Mouse (Mus musculus): Measurements from ENCODE around the gene Epn2.
"Not testable (repeated sequence)": the region's sequence is repeated elsewhere in the genome, so short reads cannot be mapped to it uniquely, and the experiment has no call there.

The Epn2 gene

GRCm38 (mm10) chr11:61592061-61592460, 12.6 kb upstream of the Epn2 start:
- no peak for DNase-seq (ENCODE audit: low read depth, low spot score)

DNA sequence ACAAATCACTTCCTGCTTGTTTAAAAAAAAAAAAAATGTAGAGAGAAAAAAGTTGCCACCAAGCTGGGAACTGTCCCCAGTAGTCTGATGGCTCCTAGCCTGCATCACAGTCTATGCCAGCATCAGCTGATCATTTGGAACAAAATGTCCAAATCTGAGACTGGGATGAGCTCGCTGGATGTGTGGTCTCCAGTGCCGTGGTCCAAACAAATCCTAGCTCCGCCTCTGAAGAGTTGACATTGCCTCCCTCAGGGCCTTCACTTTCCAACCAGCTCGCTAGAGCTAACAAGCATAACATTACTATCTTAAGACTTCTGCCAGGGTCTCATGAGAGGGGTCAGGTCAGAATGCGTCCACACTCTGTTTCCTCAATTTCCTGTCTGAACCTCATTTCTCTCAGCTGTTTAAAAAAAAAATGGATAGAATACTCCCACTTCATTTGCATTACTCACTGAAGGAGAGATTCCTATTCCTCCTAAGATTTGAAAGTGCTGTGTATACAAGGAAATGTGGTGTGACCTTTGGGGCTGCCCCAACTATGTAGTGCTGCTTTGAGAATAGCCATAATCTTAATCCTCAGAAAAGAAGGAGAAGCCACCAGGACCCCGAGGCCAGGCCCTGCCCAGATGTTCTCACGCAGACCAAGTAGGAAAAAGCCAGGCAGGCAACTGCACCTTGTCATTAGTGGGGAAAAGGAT, 11.2 kb upstream of the Epn2 start:
- no peak for DNase-seq (ENCODE audit: low read depth, low spot score)

DNA sequence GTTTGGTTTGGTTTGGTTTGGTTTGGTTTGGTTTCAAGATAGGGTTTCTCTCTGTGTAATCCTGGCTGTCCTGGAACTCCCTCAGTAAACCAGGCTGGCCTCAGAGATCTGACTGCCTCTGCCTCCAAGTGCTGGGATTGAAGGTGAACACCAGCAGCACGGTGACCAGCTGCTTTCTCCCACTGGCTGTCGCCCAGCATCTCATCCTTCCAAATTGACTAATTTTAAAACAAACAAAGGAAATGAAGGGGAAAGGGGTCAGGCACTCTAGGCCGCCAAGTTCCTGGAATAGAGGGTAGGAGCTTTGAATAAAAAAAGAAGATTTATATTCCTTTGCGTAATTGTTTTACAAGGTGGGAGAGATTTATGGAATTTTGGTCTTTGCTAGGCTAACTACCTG, 5.9 kb upstream of the Epn2 start:
- no peak for DNase-seq (ENCODE audit: low read depth, low spot score)

GRCm38 (mm10) chr11:61584830-61585229, 5.3 kb upstream of the Epn2 start:
- no peak for DNase-seq (ENCODE audit: low read depth, low spot score)

DNA sequence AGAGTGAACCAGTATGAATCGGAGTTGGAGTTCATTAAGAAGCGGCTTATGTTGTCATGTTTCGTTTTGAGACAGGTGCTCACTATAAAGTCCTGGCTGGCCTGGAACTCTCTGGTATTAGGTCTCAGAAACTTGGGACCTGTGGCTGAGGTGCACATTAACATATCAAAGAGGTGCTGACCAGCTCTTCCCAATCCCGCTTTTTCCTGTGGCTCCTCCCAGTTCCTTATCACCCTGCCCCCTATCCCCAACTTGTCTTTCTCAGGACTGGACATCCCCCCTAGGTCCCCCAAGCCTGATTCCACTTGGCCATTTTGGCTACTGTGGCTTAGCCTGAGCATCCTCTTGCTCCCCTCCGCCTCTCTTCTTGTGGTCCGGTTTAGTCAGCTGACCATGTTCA, 4.6 kb upstream of the Epn2 start:
- DNase-seq (ENCODE audit: low read depth, low spot score), result no peak

GRCm38 (mm10) chr11:61582808-61583207, 3.3 kb upstream of the Epn2 start:
- DNase-seq (ENCODE audit: low read depth, low spot score), result not testable (repeated sequence)

DNA sequence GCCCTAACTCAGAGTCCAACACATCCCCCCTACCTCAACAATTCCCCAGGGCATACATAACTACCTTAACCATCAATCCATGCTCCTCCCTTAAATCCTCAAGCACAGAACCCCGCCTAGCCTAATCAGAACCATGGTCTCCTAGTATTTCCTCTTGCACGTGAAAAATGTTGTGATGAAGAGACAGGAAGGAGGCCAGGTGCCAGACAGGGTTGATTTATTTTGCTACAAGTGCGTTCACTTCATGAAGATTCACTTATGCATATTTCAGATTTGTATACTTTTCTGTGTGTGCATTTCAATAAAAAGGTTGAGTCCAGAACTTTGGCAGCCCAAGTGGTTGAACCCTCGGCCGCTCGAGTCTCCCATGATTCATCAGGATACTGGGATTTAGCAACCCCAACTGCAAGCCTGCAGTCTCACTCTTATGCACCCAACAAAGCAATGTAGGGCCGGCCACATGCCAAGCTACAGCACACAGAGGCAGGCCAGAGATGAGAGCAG, 443 bp upstream of the Epn2 start:
- DNase-seq (ENCODE audit: low read depth, low spot score), result no peak

GRCm38 (mm10) chr11:61578541-61578982, 925 bp downstream of the Epn2 start:
- no peak for DNase-seq (ENCODE audit: low read depth, low spot score)

DNA sequence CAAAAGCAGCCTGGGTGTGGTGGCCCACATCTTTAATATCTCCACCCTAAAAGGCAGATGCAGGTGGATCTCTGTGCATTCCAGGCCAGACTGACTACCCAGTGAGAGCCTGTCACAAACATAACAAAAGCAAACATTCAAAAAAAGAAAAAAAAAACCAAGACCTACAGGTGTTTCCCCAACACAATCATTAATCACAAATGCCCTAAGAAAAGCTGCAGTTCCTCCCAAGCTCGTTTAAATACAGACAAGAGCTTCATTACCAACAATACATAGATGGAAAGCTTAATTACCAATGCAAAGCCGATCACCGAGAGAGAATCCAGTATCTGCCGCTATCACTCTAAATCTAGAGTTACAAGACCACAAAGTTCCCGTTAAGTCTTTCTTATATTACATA, 1.5 kb downstream of the Epn2 start:
- no peak for DNase-seq (ENCODE audit: low read depth, low spot score)

DNA sequence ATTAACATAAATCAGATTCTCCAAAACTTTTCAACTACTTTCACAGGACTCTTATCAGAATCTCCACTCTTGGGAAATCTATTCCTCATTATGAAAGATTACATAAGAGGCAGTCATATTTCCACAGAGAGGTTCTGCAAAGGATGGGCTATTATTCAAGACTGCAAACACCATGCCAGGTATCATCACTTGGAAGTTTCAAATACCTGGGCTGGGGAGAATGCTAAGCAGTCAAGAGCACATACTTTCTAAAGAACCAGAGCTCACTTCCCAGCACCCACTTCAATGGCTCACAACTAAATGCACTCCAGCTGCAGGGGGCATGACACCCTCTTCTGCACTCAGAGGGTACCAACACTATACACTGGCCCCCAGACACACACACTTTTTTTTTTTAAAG, 2.1 kb downstream of the Epn2 start:
- no peak for DNase-seq (ENCODE audit: low read depth, low spot score)

DNA sequence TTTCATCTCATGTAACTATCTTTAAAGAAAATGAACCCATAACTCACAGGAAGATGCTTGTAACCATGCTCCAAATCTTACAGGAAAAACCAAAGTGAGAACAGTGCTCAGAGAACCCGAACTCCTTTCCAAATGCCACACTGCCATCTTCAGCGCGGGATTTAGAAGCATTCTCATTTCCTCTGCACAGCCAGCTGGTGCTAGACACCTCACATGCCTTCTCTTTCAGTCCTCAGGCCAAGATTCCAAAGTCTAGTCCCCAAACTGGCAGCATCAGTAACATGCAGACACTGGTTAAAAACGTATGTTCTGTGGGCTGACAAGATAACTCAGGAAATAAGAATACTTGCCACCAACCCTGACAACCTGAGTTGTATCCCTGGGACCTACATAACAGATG, 6.2 kb downstream of the Epn2 start:
- DNase-seq (ENCODE audit: low read depth, low spot score), result no peak

GRCm38 (mm10) chr11:61571225-61571624, 8.3 kb downstream of the Epn2 start:
- DNase-seq (ENCODE audit: low read depth, low spot score), result no peak

DNA sequence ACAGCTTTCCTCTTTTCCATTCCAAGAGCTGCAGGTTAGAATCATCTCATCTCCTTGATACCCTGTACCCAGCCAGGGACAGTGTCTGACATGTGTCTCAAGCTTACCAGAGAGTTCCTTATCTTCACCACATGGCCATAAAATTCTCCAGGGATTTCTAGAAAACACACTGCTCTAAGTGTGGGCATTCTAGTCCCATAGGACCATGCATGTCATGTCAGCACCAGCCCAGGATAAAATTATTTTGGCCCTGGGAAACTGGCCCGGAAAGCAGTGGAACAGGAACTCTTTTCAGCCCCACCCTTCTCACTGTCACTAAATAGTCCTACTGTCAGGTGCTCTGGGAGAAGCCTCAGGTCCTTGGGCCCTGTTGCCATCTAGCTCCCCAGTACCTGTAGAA, 9.8 kb downstream of the Epn2 start:
- DNase-seq (ENCODE audit: low read depth, low spot score), result no peak

DNA sequence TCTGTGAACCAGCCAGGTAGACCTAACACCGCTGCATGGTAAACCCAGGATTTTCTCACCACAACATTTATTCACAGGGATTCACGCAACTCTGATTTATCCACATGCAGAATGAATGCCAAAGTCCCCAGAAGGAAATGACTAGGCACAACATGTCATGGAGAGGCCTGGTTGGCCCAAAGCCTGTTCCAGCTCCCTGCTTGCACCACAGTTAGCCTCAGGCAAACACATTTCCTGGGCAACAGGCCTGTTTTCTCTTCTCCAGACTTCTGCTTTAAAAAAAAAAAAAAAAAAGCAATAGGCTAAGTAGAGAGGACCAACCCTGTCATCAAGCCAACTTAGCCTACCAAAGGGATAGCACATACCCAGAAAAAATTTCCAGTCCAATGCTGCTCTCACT, 14.9 kb downstream of the Epn2 start:
- no peak for DNase-seq (ENCODE audit: low read depth, low spot score)

- no peak for DNase-seq (ENCODE audit: low read depth, low spot score)
Measured at GRCm38 (mm10) chr11:61563939-61564338, 15.5 kb downstream of the Epn2 start.

GRCm38 (mm10) chr11:61562421-61562820, 17.1 kb downstream of the Epn2 start:
- no peak for DNase-seq (ENCODE audit: low read depth, low spot score)

DNA sequence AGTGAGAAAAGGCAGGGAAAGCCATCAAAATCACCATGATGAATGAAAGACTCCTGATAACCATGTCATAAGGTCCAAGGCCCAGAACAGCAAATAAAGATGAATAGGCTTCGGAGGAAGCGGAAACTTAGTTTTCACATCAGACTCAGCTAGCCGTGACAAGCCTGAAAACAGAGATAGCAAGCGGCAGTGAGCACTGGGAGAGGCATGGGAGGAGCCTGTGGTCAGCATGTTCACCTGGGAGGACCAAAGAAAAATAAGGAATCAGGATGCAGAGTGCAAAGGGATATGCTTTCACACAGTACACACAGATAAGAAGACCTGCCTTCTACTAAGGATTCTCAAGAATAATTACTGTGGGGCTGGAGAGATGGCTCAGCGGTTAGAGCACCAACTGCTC, 19.9 kb downstream of the Epn2 start:
- DNase-seq (ENCODE audit: low read depth, low spot score), result no peak

GRCm38 (mm10) chr11:61553015-61553754, 26.3 kb downstream of the Epn2 start:
- DNase-seq (ENCODE audit: low read depth, low spot score), result no peak

DNA sequence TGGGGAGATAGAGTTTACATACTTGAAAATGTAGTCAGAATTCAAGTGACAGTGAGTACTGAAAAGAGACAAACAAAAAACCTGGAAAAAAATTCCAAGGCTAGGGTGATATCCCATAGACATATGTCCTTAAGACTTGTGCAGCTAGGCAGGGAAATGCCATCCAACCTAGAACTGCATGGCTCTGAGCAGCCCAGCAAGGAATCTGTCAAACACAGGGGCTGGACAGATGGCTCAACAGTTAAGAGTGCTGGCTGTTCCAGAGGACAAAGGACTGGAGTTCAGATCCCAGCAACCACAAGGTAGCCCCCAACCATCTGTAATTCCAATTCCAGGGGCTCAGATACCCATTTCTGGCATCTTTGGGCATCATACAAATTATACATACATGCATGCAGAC, 28.9 kb downstream of the Epn2 start:
- no peak for DNase-seq (ENCODE audit: low read depth, low spot score)

- DNase-seq (ENCODE audit: low read depth, low spot score), result no peak
Measured at GRCm38 (mm10) chr11:61547710-61548109, 31.8 kb downstream of the Epn2 start.

DNA sequence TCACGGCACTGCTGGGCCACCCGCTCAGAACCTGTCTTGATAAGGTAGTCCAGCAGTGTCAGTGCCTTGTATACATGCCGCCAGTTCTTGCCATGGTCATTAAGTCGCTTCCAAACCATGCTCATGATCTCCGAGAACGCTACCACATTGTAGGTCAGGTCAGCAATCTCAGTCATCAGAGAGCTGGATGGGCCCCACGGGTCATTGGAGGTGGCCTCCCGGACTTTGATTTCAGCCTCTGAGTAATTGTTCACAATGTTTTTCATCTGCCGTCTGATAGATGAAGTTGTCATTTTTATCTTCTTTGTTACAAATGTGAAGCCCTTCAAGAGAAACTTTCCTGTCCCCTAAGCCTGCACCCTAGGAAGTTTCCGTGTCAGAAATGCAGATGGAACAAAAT, 33.0 kb downstream of the Epn2 start:
- DNase-seq (ENCODE audit: low read depth, low spot score), result no peak

DNA sequence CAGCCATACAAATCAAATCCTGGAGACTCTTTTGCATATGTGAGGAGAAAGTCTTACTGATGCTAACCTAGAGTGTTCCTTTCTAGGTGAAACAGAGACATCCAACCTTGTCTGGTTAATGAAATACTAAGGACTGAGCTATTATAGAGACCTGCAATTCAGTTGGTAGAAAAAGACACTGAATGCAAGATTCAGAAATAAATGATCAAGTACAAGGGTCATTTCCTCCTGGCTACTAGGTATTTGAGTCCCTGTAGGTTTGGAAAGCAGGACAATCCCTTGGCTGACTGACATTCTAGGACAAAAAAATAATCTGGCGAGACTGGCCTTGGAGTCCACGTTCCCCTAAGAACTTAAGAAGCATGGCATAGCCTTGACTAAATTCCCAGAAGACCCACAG, 33.9 kb downstream of the Epn2 start:
- DNase-seq (ENCODE audit: low read depth, low spot score), result no peak

DNA sequence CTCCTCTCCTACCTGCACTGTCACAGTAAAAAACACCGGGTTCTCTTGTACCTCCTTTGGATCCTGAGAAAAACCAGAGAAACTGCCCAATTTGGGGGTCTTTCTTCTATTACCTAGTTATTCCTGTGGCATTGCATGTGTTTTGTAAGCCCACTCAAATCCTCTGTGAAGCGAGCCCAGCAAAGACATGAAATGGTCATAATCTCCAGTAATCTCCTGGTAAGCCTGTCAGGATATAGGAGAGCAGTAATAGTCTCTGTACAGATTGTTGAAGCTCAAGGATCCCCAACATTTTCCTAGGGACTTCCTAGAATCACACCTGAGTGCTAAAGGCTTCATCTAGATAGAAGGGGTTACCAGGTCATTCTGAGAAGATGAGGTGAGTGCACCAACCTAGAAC, 38.4 kb downstream of the Epn2 start:
- peak; percentile 52 for DNase-seq (ENCODE audit: low read depth, low spot score)
